Mouse (Mus musculus): ENCODE measurements around the gene 4931406P16Rik.

DNA sequence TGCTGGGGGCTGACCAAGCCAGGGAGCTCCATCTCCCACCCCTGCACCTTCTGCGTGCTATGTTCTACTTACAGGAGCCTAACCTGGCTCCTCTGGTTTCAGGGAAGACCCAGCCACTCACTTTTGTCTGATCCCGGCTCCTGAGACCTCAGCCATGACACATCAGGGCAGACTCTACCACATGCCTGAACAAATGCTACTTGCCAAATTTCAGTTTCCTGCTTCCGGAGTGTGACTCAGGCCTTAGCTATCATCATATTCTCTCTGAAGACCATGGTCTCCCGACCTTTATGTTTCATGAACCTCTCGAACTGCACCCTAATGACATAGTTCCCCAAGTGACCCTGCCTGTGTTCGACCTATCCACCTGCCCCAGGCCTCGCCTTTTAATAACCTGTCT is 100.1 kb downstream of the 4931406P16Rik start:
- no peak for TF ChIP-seq POLR2A (IDR thresholded peaks at IDR 0.05; ENCODE audit: borderline replicate concordance, extremely low read depth, insufficient read depth, insufficient read length, poor library complexity, severe bottlenecking)
- no peak for TF ChIP-seq CTCF (IDR thresholded peaks at IDR 0.05; ENCODE audit: borderline replicate concordance, extremely low read depth, insufficient read depth, insufficient read length)

Measured in brain, embryonic 14.5 days (tissue).